Mouse (Mus musculus): ENCODE results near the gene Gm20479. TPM values are rescaled to one million over a fixed set of nuclear protein-coding genes. Genes with fewer than 3 reads are reported as not detected.

Gm20479 gene
- total RNA-seq, 1 experiment from 2014 or later = not detected

DNA sequence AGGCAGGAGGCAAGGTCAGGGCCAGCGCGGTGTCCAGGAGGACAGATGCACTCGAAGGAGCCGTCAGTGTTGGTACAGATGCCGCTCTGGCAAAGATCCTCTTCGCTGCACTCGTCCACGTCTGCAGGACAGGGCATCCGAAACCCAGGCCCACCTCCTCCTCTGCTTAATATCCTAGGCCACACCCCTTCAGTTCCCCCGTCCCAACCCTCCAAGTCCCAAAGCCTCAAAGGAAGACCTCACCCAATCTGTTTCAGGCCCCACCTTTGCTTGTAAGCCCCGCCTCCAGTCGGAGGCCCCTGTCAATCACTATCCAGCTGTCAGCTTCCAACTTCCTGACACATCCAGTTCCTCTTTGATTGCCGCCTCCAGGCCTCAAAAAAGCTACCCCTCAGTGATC is 34.9 kb downstream of the Gm20479 start:
- no peak for ATAC-seq (replicated peaks; ENCODE audit: low read depth, poor library complexity, severe bottlenecking)

DNA sequence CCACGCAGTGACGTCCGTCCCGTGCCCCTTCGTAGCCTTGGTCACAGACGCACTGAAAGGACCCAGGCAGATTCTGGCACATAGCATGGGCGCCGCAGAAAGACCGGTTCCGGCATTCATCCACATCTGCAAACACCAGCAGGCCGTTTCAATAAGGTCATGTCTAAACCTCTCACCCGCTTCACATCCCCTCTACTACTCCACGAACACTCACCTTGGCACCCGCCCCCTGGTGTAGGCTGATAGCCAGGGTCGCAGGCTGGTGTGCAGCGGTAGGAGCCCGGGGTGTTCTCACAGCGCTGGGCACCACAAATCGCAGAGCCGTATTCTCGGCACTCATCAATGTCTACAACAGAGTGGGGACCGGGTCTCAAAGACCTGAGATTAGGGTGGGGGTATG is 37.8 kb downstream of the Gm20479 start:
- no peak for ATAC-seq (replicated peaks; ENCODE audit: low read depth, poor library complexity, severe bottlenecking)

- ATAC-seq (replicated peaks; ENCODE audit: low read depth, poor library complexity, severe bottlenecking) = no peak
Measured at GRCm38 (mm10) chr7:27315958-27316357, 41.3 kb downstream of the Gm20479 start.

GRCm38 (mm10) chr7:27314393-27314792 is 42.8 kb downstream of the Gm20479 start:
- no peak for ATAC-seq (replicated peaks; ENCODE audit: low read depth, poor library complexity, severe bottlenecking)

- no peak for ATAC-seq (replicated peaks; ENCODE audit: low read depth, poor library complexity, severe bottlenecking)
Measured at GRCm38 (mm10) chr7:27311651-27312284, 45.5 kb downstream of the Gm20479 start.

- no peak for ATAC-seq (replicated peaks; ENCODE audit: low read depth, poor library complexity, severe bottlenecking)
Measured at GRCm38 (mm10) chr7:27310996-27311535, 46.2 kb downstream of the Gm20479 start.

DNA sequence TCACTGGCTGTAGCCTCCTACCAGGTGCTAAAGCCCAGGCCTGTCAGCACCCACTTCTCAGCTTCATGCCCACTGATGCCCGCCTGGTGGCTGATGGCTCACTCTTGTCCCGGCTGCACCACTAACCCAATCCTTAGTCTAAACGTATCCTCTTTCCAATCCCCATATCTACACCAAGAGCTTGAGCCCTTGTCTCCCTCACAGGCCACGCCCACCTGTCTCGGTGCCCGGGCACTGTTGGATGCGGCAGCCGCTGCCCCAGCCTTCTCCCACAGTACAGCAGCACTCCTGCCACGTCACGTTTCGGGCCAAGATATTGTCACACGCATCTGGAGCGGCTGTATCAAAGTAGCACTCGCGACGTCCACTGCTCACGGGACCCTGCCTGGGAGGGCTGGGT is 46.9 kb downstream of the Gm20479 start:
- ATAC-seq (replicated peaks; ENCODE audit: low read depth, poor library complexity, severe bottlenecking) = peak; percentile 79

DNA sequence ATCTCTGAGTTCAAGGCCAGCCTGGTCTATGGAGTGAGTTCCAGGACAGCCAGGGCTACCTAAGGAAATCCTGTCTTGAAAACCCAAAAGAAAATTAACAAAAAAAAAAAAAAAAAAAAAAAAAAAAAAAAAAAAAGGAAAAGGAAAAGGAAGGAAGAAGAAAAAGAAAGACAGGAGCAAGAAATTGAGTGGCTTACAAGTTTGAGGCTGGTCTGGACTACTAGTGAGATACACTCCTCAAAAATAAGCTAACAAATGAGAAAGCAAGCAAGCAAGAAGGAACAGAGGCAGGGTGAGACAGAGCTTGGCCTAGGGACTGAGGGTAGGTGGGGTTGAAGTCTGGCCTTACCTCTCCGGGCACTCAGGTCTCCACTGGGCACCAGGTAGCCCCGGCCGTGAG is 47.4 kb downstream of the Gm20479 start:
- ATAC-seq (replicated peaks; ENCODE audit: low read depth, poor library complexity, severe bottlenecking) = no peak

- ATAC-seq (replicated peaks; ENCODE audit: low read depth, poor library complexity, severe bottlenecking) = no peak
Measured at GRCm38 (mm10) chr7:27308821-27309549, 48.2 kb downstream of the Gm20479 start.

- no peak for ATAC-seq (replicated peaks; ENCODE audit: low read depth, poor library complexity, severe bottlenecking)
Measured at GRCm38 (mm10) chr7:27307551-27307950, 49.7 kb downstream of the Gm20479 start.

- 0 out of 2 replicates have a peak, but pooled peaks have one; percentile 24 for ATAC-seq (replicated peaks; ENCODE audit: low read depth, poor library complexity, severe bottlenecking)
Measured at GRCm38 (mm10) chr7:27306161-27307160, 50.8 kb downstream of the Gm20479 start.

- no peak for ATAC-seq (replicated peaks; ENCODE audit: low read depth, poor library complexity, severe bottlenecking)
Measured at GRCm38 (mm10) chr7:27305091-27305730, 52.0 kb downstream of the Gm20479 start.

Other genes starting within 250 kb of the Gm20479 start
- gene Cyp2f2, start 237.5 kb downstream of the Gm20479 start, total RNA-seq (2017) = not detected in 2 replicates
- gene Cyp2t4, start 203.7 kb downstream of the Gm20479 start, total RNA-seq (2017) = not detected in 2 replicates
- 18.6 and 24.7 TPM in 2 replicates for gene Egln2, start 190.6 kb downstream of the Gm20479 start, total RNA-seq (2017)
- gene Rab4b, start 178.5 kb downstream of the Gm20479 start, total RNA-seq (2017) = 10.6 and 21.7 TPM in 2 replicates
- not detected in 2 replicates for gene Gm21983, start 176.3 kb downstream of the Gm20479 start, total RNA-seq (2017)
- gene Mia, start 176.3 kb downstream of the Gm20479 start, total RNA-seq (2017) = 0.23 TPM in 1 of 2 replicates, not detected in the other
- 4.8 and 5.7 TPM in 2 replicates for gene BC024978, start 161.6 kb downstream of the Gm20479 start, total RNA-seq (2017)
- gene Snrpa, start 161.1 kb downstream of the Gm20479 start, total RNA-seq (2017) = 102 and 125 TPM in 2 replicates
- 5.2 and 5.4 TPM in 2 replicates for gene Itpkc, start 128.8 kb downstream of the Gm20479 start, total RNA-seq (2017)
- gene Coq8b, start 124.4 kb downstream of the Gm20479 start, total RNA-seq (2017) = 8.2 and 15.7 TPM in 2 replicates
- 0.29 and 1.1 TPM in 2 replicates for gene Numbl, start 99.0 kb downstream of the Gm20479 start, total RNA-seq (2017)
- gene Ltbp4, start 19.7 kb downstream of the Gm20479 start, total RNA-seq (2017) = 0.44 TPM in 1 of 2 replicates, not detected in the other
- 18.4 and 25.8 TPM in 2 replicates for gene Shkbp1, start 1.4 kb downstream of the Gm20479 start, total RNA-seq (2017)
- 0.34 TPM in 1 of 2 replicates, not detected in the other for gene Sptbn4, start 90.3 kb upstream of the Gm20479 start, total RNA-seq (2017)
- gene Blvrb, start 90.6 kb upstream of the Gm20479 start, total RNA-seq (2017) = 78.0 and 98.4 TPM in 2 replicates
- 9.6 and 13.1 TPM in 2 replicates for gene Sertad3, start 116.3 kb upstream of the Gm20479 start, total RNA-seq (2017)
- 11.5 and 14.0 TPM in 2 replicates for gene Sertad1, start 129.5 kb upstream of the Gm20479 start, total RNA-seq (2017)
- 1.2 and 1.8 TPM in 2 replicates for gene Prx, start 141.9 kb upstream of the Gm20479 start, total RNA-seq (2017)
- gene Hipk4, start 165.8 kb upstream of the Gm20479 start, total RNA-seq (2017) = 1.1 TPM in 1 of 2 replicates, not detected in the other
- gene Pld3, start 195.8 kb upstream of the Gm20479 start, total RNA-seq (2017) = 5.5 and 6.0 TPM in 2 replicates
- gene 2310022A10Rik, start 195.8 kb upstream of the Gm20479 start, total RNA-seq (2017) = 15.0 and 18.0 TPM in 2 replicates
- 43.7 and 49.5 TPM in 2 replicates for gene Akt2, start 234.1 kb upstream of the Gm20479 start, total RNA-seq (2017)

Measured in common myeloid progenitor, adult 5-6 weeks (primary cell).